Mouse (Mus musculus) ovary, postnatal 10 days (tissue): ENCODE measurements around the gene Gm16513.
"Not testable (repeated sequence)": the region's sequence is repeated elsewhere in the genome, so short reads cannot be mapped to it uniquely, and the experiment has no call there.

Source experiments
- DNase-seq: peaks from one replicate; pipeline ENCODE4 v3.0.0; 2022; ENCODE audit warnings: low spot score

Gm16513 gene

GRCm38 (mm10) chr5:95182324-95182723 is at the start of gene Gm16513:
TSS of gene Gm16513 (plus strand) at chr5:95182624.
- DNase-seq = not testable (repeated sequence)
